Mouse (Mus musculus) midbrain, embryonic 11.5 days (tissue): ENCODE data around the gene Cfl1. TPM values are rescaled to one million over a fixed set of nuclear protein-coding genes. Genes with fewer than 3 reads are reported as not detected.
A peak's percentile ranks its signal among the peaks of the same experiment; 100 is the strongest.

Experiments
- ATAC-seq: fragments of 200-750 bp; cut with Nextera tagmentation; 2 replicates; pipeline ENCODE4 v1.8.0; 2017; ENCODE audit warnings: moderate TSS enrichment, moderate library complexity; ENCODE audit not compliant: low FRiP score
- DNase-seq: peaks from one replicate; pipeline ENCODE4 v3.0.0; 2015; ENCODE audit warnings: low spot score; ENCODE audit errors: missing footprints
- H3K27ac ChIP-seq: fragments of 300-500 bp; sonication (generic); 2 replicates; pipeline ENCODE4 v1.5.1; 2014; ENCODE audit warnings: low read depth, low read length
- H3K27me3 ChIP-seq: fragments of 300-500 bp; sonication (generic); 2 replicates; pipeline ENCODE4 v1.6.1; 2014; ENCODE audit warnings: mild to moderate bottlenecking, low read length, moderate library complexity, mixed read lengths; ENCODE audit not compliant: control insufficient read depth, insufficient read depth
- H3K36me3 ChIP-seq: fragments of 300-500 bp; sonication (generic); 2 replicates; pipeline ENCODE4 v1.6.1; 2014; ENCODE audit warnings: mild to moderate bottlenecking, low read length, moderate library complexity, mixed read lengths; ENCODE audit not compliant: control insufficient read depth, insufficient read depth
- H3K4me1 ChIP-seq: fragments of 300-500 bp; sonication (generic); 2 replicates; pipeline ENCODE4 v1.6.1; 2014; ENCODE audit warnings: low read length; ENCODE audit not compliant: control insufficient read depth, insufficient read depth
- H3K4me2 ChIP-seq: fragments of 300-500 bp; sonication (generic); 2 replicates; pipeline ENCODE4 v1.6.1; 2014; ENCODE audit warnings: mild to moderate bottlenecking, moderate library complexity
- H3K4me3 ChIP-seq: fragments of 300-500 bp; sonication (generic); 2 replicates; pipeline ENCODE4 v1.5.1; 2014; ENCODE audit warnings: low read depth, low read length
- H3K9ac ChIP-seq: fragments of 300-500 bp; sonication (generic); 2 replicates; pipeline ENCODE4 v1.6.1; 2014; ENCODE audit warnings: low read length
- H3K9me3 ChIP-seq: fragments of 300-500 bp; sonication (generic); 2 replicates; pipeline ENCODE4 v1.6.1; 2016; ENCODE audit warnings: low read length; ENCODE audit not compliant: control insufficient read depth
- WGBS: fragments of 180-500 bp; shearing (Covaris S2); extraction: QIAGEN DNeasy Blood & Tissue Kit; methylation state at CpG from one replicate; pipeline ENCODE4 v1.1.7; 2014; 5-methylcytosine and 5-hydroxymethylcytosine counted together
- polyA plus RNA-seq: library from polyadenylated mRNA; unstranded; fragments of >200 nt; fragmentation: Nextera tagmentation; extraction: Ambion mirVana; gene quantifications from 2 replicates; pipeline ENCODE4 v1.2.1, GENCODE M21; 2014

Gene Cfl1
- 3,750 and 3,786 TPM in 2 replicates for polyA plus RNA-seq

GRCm38 (mm10) chr19:5490313-5490897, at the start of gene Cfl1:
Gene Cfl1 (plus strand): TSS chr19:5490455.
- Histone ChIP-seq H3K4me2 (peak within 1 kb of the TSS; percentile 87), H3K4me3 (peak within 1 kb of the TSS; percentile 98), H3K27ac (peak within 1 kb of the TSS; percentile 99), H3K4me1 (peaks cover 33% of the 10 kb centered on the region), H3K27me3 (no peaks in the 10 kb centered on the region), H3K36me3 (peaks cover 12% of the 10 kb centered on the region), H3K9ac (peak within 1 kb of the TSS; percentile 96), H3K9me3 (no peaks in the 10 kb centered on the region)
- ATAC-seq (peak; percentile 72), DNase-seq (peak; percentile 99)
- under 1% methylated on average over 60 of the region's 62 CpGs for WGBS

- H3K9me3 ChIP-seq, result peaks cover 4% of the 10 kb centered on the region; the same call in 1 of the 2 replicates
- H3K4me1 ChIP-seq, result peaks cover 12% of the 10 kb centered on the region
- no peak overlapping the region for H3K9ac ChIP-seq
- H3K4me3 ChIP-seq, result no peak overlapping the region
- WGBS, result 69% methylated on average over 9 of the region's 9 CpGs
- no peak for DNase-seq
- H3K36me3 ChIP-seq, result no peaks in the 10 kb centered on the region
- H3K27me3 ChIP-seq, result peaks cover 36% of the 10 kb centered on the region
- no peak for ATAC-seq
- no peak overlapping the region for H3K27ac ChIP-seq
- no peak overlapping the region for H3K4me2 ChIP-seq
Measured at GRCm38 (mm10) chr19:5444371-5444908, 45.8 kb upstream of the Cfl1 start.

- peaks cover 12% of the 10 kb centered on the region for H3K4me1 ChIP-seq
- DNase-seq (no peak), ATAC-seq (no peak)
- no peak overlapping the region for H3K4me2 ChIP-seq
- peaks cover 41% of the 10 kb centered on the region for H3K27me3 ChIP-seq
- WGBS, result 50% methylated on average over 7 of the region's 7 CpGs
- no peak overlapping the region for H3K27ac ChIP-seq
- no peak overlapping the region for H3K9ac ChIP-seq
- no peak overlapping the region for H3K4me3 ChIP-seq
- H3K9me3 ChIP-seq, result peaks cover 4% of the 10 kb centered on the region; the same call in 1 of the 2 replicates
- H3K36me3 ChIP-seq, result no peaks in the 10 kb centered on the region
Measured at GRCm38 (mm10) chr19:5444954-5445353, 45.3 kb upstream of the Cfl1 start.

- H3K4me3 ChIP-seq, result no peak overlapping the region
- no peak for ATAC-seq
- WGBS, result 87% methylated on average over 5 of the region's 5 CpGs
Measured at GRCm38 (mm10) chr19:5445747-5446146, 44.5 kb upstream of the Cfl1 start.

GRCm38 (mm10) chr19:5447515-5448353, 42.5 kb upstream of the Cfl1 start, which contains the start of gene Fosl1:
Gene Fosl1 (plus strand): TSS chr19:5447547.
- H3K9ac ChIP-seq, result peak within 1 kb of the TSS; percentile 48
- peak within 1 kb of the TSS; percentile 91 for H3K4me2 ChIP-seq
- peak; percentile 58 for ATAC-seq
- H3K36me3 ChIP-seq, result no peaks in the 10 kb centered on the region
- H3K27me3 ChIP-seq, result peaks cover 44% of the 10 kb centered on the region
- WGBS, result under 1% methylated on average over 67 of the region's 70 CpGs
- H3K4me1 ChIP-seq, result peaks cover 12% of the 10 kb centered on the region
- H3K4me3 ChIP-seq, result peak within 1 kb of the TSS; percentile 50
- DNase-seq, result peak; percentile 94
- H3K27ac ChIP-seq, result no peak within 1 kb of the TSS
- H3K9me3 ChIP-seq, result no peaks in the 10 kb centered on the region

More at GRCm38 (mm10) chr19:5445747-5446146, 44.5 kb upstream of the Cfl1 start:
- no peak overlapping the region for H3K9ac ChIP-seq
- H3K27ac ChIP-seq, result no peak overlapping the region
- no peaks in the 10 kb centered on the region for H3K36me3 ChIP-seq
- no peak for DNase-seq
- peaks cover 12% of the 10 kb centered on the region for H3K4me1 ChIP-seq
- H3K9me3 ChIP-seq, result no peaks in the 10 kb centered on the region
- H3K4me2 ChIP-seq, result no peak overlapping the region
- H3K27me3 ChIP-seq, result peaks cover 44% of the 10 kb centered on the region

- no peak overlapping the region for H3K27ac ChIP-seq
- peaks cover 12% of the 10 kb centered on the region for H3K4me1 ChIP-seq
- ATAC-seq (no peak), DNase-seq (peak; percentile 93)
- H3K27me3 ChIP-seq, result peaks cover 44% of the 10 kb centered on the region
- 9% methylated on average over 36 of the region's 36 CpGs for WGBS
- H3K4me3 ChIP-seq, result peak overlapping the region; percentile 50
- no peaks in the 10 kb centered on the region for H3K36me3 ChIP-seq
- H3K9ac ChIP-seq, result no peak overlapping the region
- no peaks in the 10 kb centered on the region for H3K9me3 ChIP-seq
- peak overlapping the region; percentile 91; the same call in 1 of the 2 replicates for H3K4me2 ChIP-seq
Measured at GRCm38 (mm10) chr19:5448354-5449150, 41.7 kb upstream of the Cfl1 start.

GRCm38 (mm10) chr19:5449673-5450072, 40.6 kb upstream of the Cfl1 start:
- 84% methylated on average over 3 of the region's 3 CpGs for WGBS
- H3K4me3 ChIP-seq, result no peak overlapping the region
- H3K9me3 ChIP-seq, result no peaks in the 10 kb centered on the region
- H3K9ac ChIP-seq, result no peak overlapping the region
- H3K27me3 ChIP-seq, result peaks cover 44% of the 10 kb centered on the region
- no peak overlapping the region for H3K27ac ChIP-seq
- no peak for ATAC-seq
- no peaks in the 10 kb centered on the region for H3K36me3 ChIP-seq
- H3K4me2 ChIP-seq, result no peak overlapping the region
- peaks cover 12% of the 10 kb centered on the region for H3K4me1 ChIP-seq
- DNase-seq, result no peak

- H3K4me2 ChIP-seq, result no peak overlapping the region
- no peaks in the 10 kb centered on the region for H3K36me3 ChIP-seq
- WGBS, result 80% methylated on average over 6 of the region's 6 CpGs
- peaks cover 29% of the 10 kb centered on the region for H3K4me1 ChIP-seq
- no peak for ATAC-seq
- no peak for DNase-seq
- no peak overlapping the region for H3K9ac ChIP-seq
- H3K4me3 ChIP-seq, result no peak overlapping the region
- H3K9me3 ChIP-seq, result no peaks in the 10 kb centered on the region
- H3K27ac ChIP-seq, result no peak overlapping the region
- peaks cover 35% of the 10 kb centered on the region for H3K27me3 ChIP-seq
Measured at GRCm38 (mm10) chr19:5451766-5452165, 38.5 kb upstream of the Cfl1 start.
